Mouse (Mus musculus) testis, adult 2 months (tissue): Measurements from ENCODE around the gene Mrpl14. TPM values are rescaled to one million over a fixed set of nuclear protein-coding genes. Genes with fewer than 3 reads are reported as not detected.
A peak's percentile ranks its signal among the peaks of the same experiment; 100 is the strongest.

ENCODE experiments used
- H3K27ac ChIP-seq: fragments of 200-500 bp; 2 replicates; pipeline ENCODE4 v1.5.1; 2012; ENCODE audit warnings: low read depth, low read length; ENCODE audit not compliant: control insufficient read depth, insufficient read depth
- H3K27me3 ChIP-seq: fragments of 200-500 bp; 2 replicates; pipeline ENCODE4 v1.6.1; 2012; ENCODE audit warnings: mild to moderate bottlenecking, low read length, moderate library complexity; ENCODE audit not compliant: control insufficient read depth, insufficient read depth
- H3K36me3 ChIP-seq: fragments of 200-500 bp; 2 replicates; pipeline ENCODE4 v1.6.1; 2012; ENCODE audit warnings: mild to moderate bottlenecking, low read length; ENCODE audit not compliant: control insufficient read depth, insufficient read depth
- H3K4me1 ChIP-seq: fragments of 200-500 bp; 2 replicates; pipeline ENCODE4 v1.6.1; 2012; ENCODE audit warnings: low read length; ENCODE audit not compliant: control insufficient read depth, insufficient read depth
- H3K4me3 ChIP-seq: fragments of 200-500 bp; 2 replicates; pipeline ENCODE4 v1.5.1; 2012; ENCODE audit warnings: low read depth, mild to moderate bottlenecking, low read length, moderate library complexity, mixed read lengths; ENCODE audit not compliant: control insufficient read depth
- CTCF ChIP-seq: fragments of 200-500 bp; IDR thresholded peaks from 2 replicates; pipeline ENCODE4 v1.5.1; 2012; ENCODE audit warnings: low read depth, mild to moderate bottlenecking, inconsistent platforms, low read length, moderate library complexity; ENCODE audit not compliant: control insufficient read depth, insufficient read depth, insufficient replicate concordance
- POLR2A ChIP-seq: fragments of 200-500 bp; IDR thresholded peaks from 2 replicates; pipeline ENCODE4 v1.6.1; 2012; ENCODE audit warnings: low read depth, mild to moderate bottlenecking, inconsistent platforms, low read length, moderate library complexity; ENCODE audit not compliant: control insufficient read depth
- polyA plus RNA-seq: library from polyadenylated mRNA; depleted of rRNA; stranded (reverse); fragments of >200 nt; gene quantifications from 2 replicates; pipeline ENCODE4 v1.2.3, GENCODE M21; 2012; rRNA removed

Gene Mrpl14
- polyA plus RNA-seq, 1 experiment: 15.4 TPM

- Histone ChIP-seq H3K4me3 (no peak overlapping the region), H3K4me1 (no peaks in the 10 kb centered on the region; the same call in 1 of the 2 replicates), H3K27me3 (no peaks in the 10 kb centered on the region), H3K36me3 (no peaks in the 10 kb centered on the region), H3K27ac (no peak overlapping the region)
- TF ChIP-seq POLR2A: no peak
- no peak for TF ChIP-seq CTCF
Measured at GRCm38 (mm10) chr17:45742371-45743147, 56.4 kb downstream of the Mrpl14 start.

GRCm38 (mm10) chr17:45745629-45746028 lies 59.5 kb downstream of the Mrpl14 start:
- no peak for TF ChIP-seq POLR2A
- TF ChIP-seq CTCF: no peak
- Histone ChIP-seq H3K36me3 (no peaks in the 10 kb centered on the region), H3K4me3 (no peak overlapping the region), H3K27me3 (no peaks in the 10 kb centered on the region), H3K4me1 (peaks cover 12% of the 10 kb centered on the region), H3K27ac (no peak overlapping the region)

GRCm38 (mm10) chr17:45746755-45747154 lies 60.6 kb downstream of the Mrpl14 start:
- no peak overlapping the region for H3K4me3 ChIP-seq
- no peak overlapping the region for H3K27ac ChIP-seq
- no peaks in the 10 kb centered on the region for H3K27me3 ChIP-seq
- TF ChIP-seq POLR2A (no peak), CTCF (0 out of 2 replicates have a peak, but pooled peaks have one; percentile 4)
- H3K4me1 ChIP-seq: peaks cover 12% of the 10 kb centered on the region
- no peaks in the 10 kb centered on the region for H3K36me3 ChIP-seq

GRCm38 (mm10) chr17:45747293-45747692 lies 61.2 kb downstream of the Mrpl14 start:
- Histone ChIP-seq H3K4me1 (peaks cover 12% of the 10 kb centered on the region), H3K27ac (no peak overlapping the region), H3K4me3 (no peak overlapping the region), H3K27me3 (no peaks in the 10 kb centered on the region), H3K36me3 (no peaks in the 10 kb centered on the region)
- TF ChIP-seq POLR2A (no peak), CTCF (no peak)

Other genes with a start within 250 kb of the Mrpl14 start
- 22.7 and 23.3 TPM in 2 replicates for gene Spats1, start 210.9 kb upstream of the Mrpl14 start, polyA plus RNA-seq
- 19.3 and 23.4 TPM in 2 replicates for gene Aars2, start 179.5 kb upstream of the Mrpl14 start, polyA plus RNA-seq
- gene Tcte1, start 162.9 kb upstream of the Mrpl14 start, polyA plus RNA-seq: 261 and 281 TPM in 2 replicates
- 0.35 and 0.37 TPM in 2 replicates for gene Tmem151b, start 136.6 kb upstream of the Mrpl14 start, polyA plus RNA-seq
- gene Nfkbie, start 130.6 kb upstream of the Mrpl14 start, polyA plus RNA-seq: 0.83 and 0.95 TPM in 2 replicates
- gene Slc35b2, start 122.4 kb upstream of the Mrpl14 start, polyA plus RNA-seq: 26.6 and 35.6 TPM in 2 replicates
- gene Hsp90ab1, start 113.1 kb upstream of the Mrpl14 start, polyA plus RNA-seq: 99.1 and 109 TPM in 2 replicates
- gene Slc29a1, start 86.7 kb upstream of the Mrpl14 start, polyA plus RNA-seq: 138 and 143 TPM in 2 replicates
- 3.4 and 4.4 TPM in 2 replicates for gene Mymx, start 84.2 kb upstream of the Mrpl14 start, polyA plus RNA-seq
- 28.2 and 28.4 TPM in 2 replicates for gene Capn11, start 27.0 kb upstream of the Mrpl14 start, polyA plus RNA-seq
- 5.4 and 6.4 TPM in 2 replicates for gene Tmem63b, start 583 bp downstream of the Mrpl14 start, polyA plus RNA-seq
- gene 1600014C23Rik, start 47.5 kb downstream of the Mrpl14 start, polyA plus RNA-seq: 0.36 and 0.79 TPM in 2 replicates